ENCODE assay signal across 13 mouse cellular contexts in the genomic region with DNA sequence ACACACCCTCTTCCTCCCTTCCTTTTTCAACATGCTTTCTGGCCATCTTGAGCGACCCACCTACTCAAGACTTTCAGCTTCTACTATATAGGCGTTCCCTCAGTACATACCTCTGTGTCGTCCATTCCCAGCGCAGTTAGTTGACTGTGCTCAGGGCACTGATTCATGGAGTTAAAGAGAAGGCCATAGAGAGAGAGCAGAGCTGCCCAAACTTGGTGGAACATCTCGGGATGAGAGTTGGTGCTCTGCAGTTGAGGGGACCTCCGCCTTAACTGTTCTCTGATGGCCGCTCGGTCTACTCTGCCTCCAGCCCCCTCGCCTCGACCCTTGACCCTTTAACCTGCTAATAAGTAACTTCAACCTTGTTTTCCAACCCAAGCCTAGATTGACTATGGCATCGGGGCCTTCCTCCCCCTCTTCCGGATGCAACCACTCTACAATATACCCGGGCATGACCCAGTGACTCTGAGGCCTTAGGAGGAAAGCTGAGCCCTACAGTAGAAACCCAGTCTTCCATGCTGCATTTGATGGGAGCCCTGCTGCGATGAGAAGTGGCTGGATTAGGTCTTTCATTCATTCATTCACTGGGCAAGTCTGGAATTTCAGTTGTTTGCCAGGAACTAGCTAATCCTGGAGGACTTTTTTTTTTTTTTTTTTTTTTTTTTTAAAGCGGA. TPM values are rescaled to one million over a fixed set of nuclear protein-coding genes. Genes with fewer than 3 reads are reported as not detected.
DNase-seq lines count a peak whose midpoint lies in the region; ATAC-seq lines count a peak whose summit lies in the region.
"Had no signal": no experiment of that assay in that cellular context is flagged by ENCODE, and none has a peak within 500 bp of the region (broad histone marks: within the 10 kb centered on the region; RNA-seq: fewer than 3 reads in every experiment).

A gene (minus strand): TSS at position 551 of the 674 bp plus-strand sequence.

- H3K27ac ChIP-seq in stomach, embryonic 15.5 days: no peak within 1 kb of the TSS

- H3K9me3 ChIP-seq in megakaryocyte, embryonic 14.5 days: no peaks in the 10 kb centered on the region
- no peaks in the 10 kb centered on the region for H3K9me3 ChIP-seq in stomach, embryonic 15.5 days

- H3K4me3 ChIP-seq in megakaryocyte, embryonic 14.5 days (replicated peaks): peak within 1 kb of the TSS; percentile 53
- no peak within 1 kb of the TSS for H3K4me3 ChIP-seq in stomach, embryonic 15.5 days (replicated peaks)

- no peak within 1 kb of the TSS for H3K9ac ChIP-seq in stomach, embryonic 15.5 days

- ATAC-seq in megakaryocyte, adult 5-6 weeks (ENCODE audit: poor library complexity, severe bottlenecking): no peak
- ATAC-seq in stomach, embryonic 15.5 days (ENCODE audit: insufficient read depth, low FRiP score, low read depth): no peak

- 71% methylated on average over 15 of the region's 15 CpGs for WGBS in stomach, embryonic 15.5 days

- H3K36me3 ChIP-seq in megakaryocyte, embryonic 14.5 days (replicated peaks; ENCODE audit: low read length): peaks cover 37% of the 10 kb centered on the region
- peaks cover 5% of the 10 kb centered on the region for H3K36me3 ChIP-seq in stomach, embryonic 15.5 days

- H3K27me3 ChIP-seq in megakaryocyte, embryonic 14.5 days (replicated peaks): no peaks in the 10 kb centered on the region
- no peaks in the 10 kb centered on the region for H3K27me3 ChIP-seq in stomach, embryonic 15.5 days (replicated peaks)

- no peak within 1 kb of the TSS for H3K4me2 ChIP-seq in stomach, embryonic 15.5 days

- DNase-seq in adrenal gland, postnatal 14 days: no peak
- DNase-seq in adrenal gland, adult 8-10 months: no peak
- peak; percentile 32 to 54 for DNase-seq in kidney, postnatal 25 days
- DNase-seq in right cerebral cortex, adult 18-20 months: no peak
- no peak for DNase-seq in urinary bladder, postnatal 10 days (ENCODE audit: low spot score)
- DNase-seq: cerebellum, adult 11 months; heart, postnatal 14 days; lung, adult 2 months had no signal

- peaks cover 56% of the 10 kb centered on the region for H3K4me1 ChIP-seq in megakaryocyte, embryonic 14.5 days
- H3K4me1 ChIP-seq in stomach, embryonic 15.5 days: peaks cover 18% of the 10 kb centered on the region

RNA-seq across cellular contexts. Expression of the gene that starts here (rescaled TPM):
- total RNA-seq in adrenal gland, postnatal 14 days (2021): 3.3 and 35.6 TPM in 2 replicates
- total RNA-seq in adrenal gland, adult 8-10 months (2022): under 1 TPM in 2 of 4 experiments, not detected in 2; 0.28 to 0.32 TPM
- polyA plus RNA-seq in megakaryocyte, embryonic 14.5 days (2012; ENCODE audit: insufficient read depth, low replicate concordance): not detected in 2 replicates
- 0.38 TPM in 1 of 2 replicates, not detected in the other for total RNA-seq in megakaryocyte, adult 5-6 weeks (2015)
- 0.26 TPM in 1 of 2 replicates, not detected in the other for total RNA-seq in megakaryocyte, adult 5-6 weeks (2017)
- 21.2 and 47.5 TPM in 2 replicates for polyA plus RNA-seq in stomach, embryonic 15.5 days (2015; fragmentation: Nextera tagmentation; extraction: Ambion mirVana)
- total RNA-seq: heart, postnatal 14 days; left cerebral cortex, adult 18-20 months; megakaryocyte-erythroid progenitor cell, adult 5-6 weeks had no signal

Comparison
In these comparisons a context has a peak if more than half of its experiments do, and no peak if none do; other contexts are left out.
1. RNA of the gene that starts here (polyA plus RNA-seq): 21.2 to 47.5 TPM in stomach, embryonic 15.5 days; not detected in megakaryocyte, embryonic 14.5 days; every median in the first group is over 10 times any median in the second.
2. DNase-seq: peak in kidney, postnatal 25 days (2 of 2); none in adrenal gland, postnatal 14 days (single experiment), adrenal gland, adult 8-10 months (single experiment), right cerebral cortex, adult 18-20 months (single experiment) and urinary bladder, postnatal 10 days (single experiment).